Mouse (Mus musculus) gastrocnemius, postnatal 10 days (tissue): Measurements from ENCODE around the gene Pskh1. TPM values are rescaled to one million over a fixed set of nuclear protein-coding genes. Genes with fewer than 3 reads are reported as not detected.

Experiments used
- DNase-seq: peaks from one replicate; pipeline ENCODE4 v3.0.0; 2021; ENCODE audit warnings: mixed read lengths
- long read RNA-seq, 2 experiments: library from polyadenylated mRNA; stranded (forward); transcript quantifications; one replicate each; pipeline ENCODE4 v2.0.0; 2021
- total RNA-seq, 2 experiments: library from RNA; stranded (reverse); gene quantifications; 2 replicates each; pipeline ENCODE4 v1.2.3; 2021

The Pskh1 gene
- total RNA-seq: 10 to 100 TPM; 15.2 to 17.5 TPM
- long read RNA-seq, experiment 1, transcript Pskh1-201 (3 exons, 3,255 nt): major isoform, 31 of 38 reads
- long read RNA-seq, experiment 1, partial matches to known transcripts: 2 of 38 reads
- long read RNA-seq, experiment 1, other reads (novel, unspliced or antisense): 5 of 38 reads
- long read RNA-seq, experiment 2, transcript Pskh1-201 (3 exons, 3,255 nt): major isoform, 21 of 32 reads
- long read RNA-seq, experiment 2, partial matches to known transcripts: 10 of 32 reads
- long read RNA-seq, experiment 2, other reads (novel, unspliced or antisense): 1 of 32 reads

GRCm38 (mm10) chr8:105900180-105900940 lies at the start of gene Pskh1:
Gene Pskh1 (plus strand): TSS chr8:105900441.
- peak; percentile 92 for DNase-seq

- no peak for DNase-seq
Measured at GRCm38 (mm10) chr8:105850611-105851010, 49.6 kb upstream of the Pskh1 start.

- peak; percentile 88 for DNase-seq
Measured at GRCm38 (mm10) chr8:105851651-105852143, 48.5 kb upstream of the Pskh1 start.

DNA sequence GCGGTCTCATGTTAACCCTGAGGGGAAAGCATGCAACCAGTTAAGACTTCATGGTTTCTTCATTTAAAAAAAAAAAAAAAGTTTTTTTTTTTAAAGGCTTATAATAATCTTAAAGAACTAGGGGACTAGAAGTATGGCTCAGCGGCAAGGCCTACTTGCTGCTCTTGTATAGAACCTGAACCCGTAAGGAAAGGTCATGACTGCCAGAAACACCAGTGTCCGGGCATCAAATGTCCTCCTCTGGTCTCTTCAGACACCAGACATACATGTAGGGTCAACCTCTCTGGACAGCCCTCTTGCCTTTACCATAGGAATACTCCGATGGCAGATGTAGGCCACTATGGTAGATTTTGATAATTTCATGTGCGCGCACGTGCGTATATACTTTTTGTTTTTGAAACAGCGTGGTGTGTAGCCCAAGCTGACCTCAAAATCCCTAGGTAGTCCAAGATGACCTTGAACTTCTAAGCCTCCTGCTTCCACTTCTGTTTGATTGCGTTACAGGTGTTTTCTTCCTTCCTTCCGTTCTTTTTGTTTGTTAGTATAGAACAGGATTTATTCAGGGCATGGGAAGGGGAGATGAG lies 48.0 kb upstream of the Pskh1 start:
- no peak for DNase-seq

GRCm38 (mm10) chr8:105853178-105853577 lies 47.1 kb upstream of the Pskh1 start, which contains the start of gene Cenpt:
Gene Cenpt (minus strand): TSS chr8:105853278.
- DNase-seq: no peak

- no peak for DNase-seq
Measured at GRCm38 (mm10) chr8:105854303-105854702, 45.9 kb upstream of the Pskh1 start.

GRCm38 (mm10) chr8:105854715-105855216 lies 45.5 kb upstream of the Pskh1 start, which contains the start of gene Thap11:
Gene Thap11 (plus strand): TSS chr8:105855132.
- DNase-seq: peak; percentile 93

DNA sequence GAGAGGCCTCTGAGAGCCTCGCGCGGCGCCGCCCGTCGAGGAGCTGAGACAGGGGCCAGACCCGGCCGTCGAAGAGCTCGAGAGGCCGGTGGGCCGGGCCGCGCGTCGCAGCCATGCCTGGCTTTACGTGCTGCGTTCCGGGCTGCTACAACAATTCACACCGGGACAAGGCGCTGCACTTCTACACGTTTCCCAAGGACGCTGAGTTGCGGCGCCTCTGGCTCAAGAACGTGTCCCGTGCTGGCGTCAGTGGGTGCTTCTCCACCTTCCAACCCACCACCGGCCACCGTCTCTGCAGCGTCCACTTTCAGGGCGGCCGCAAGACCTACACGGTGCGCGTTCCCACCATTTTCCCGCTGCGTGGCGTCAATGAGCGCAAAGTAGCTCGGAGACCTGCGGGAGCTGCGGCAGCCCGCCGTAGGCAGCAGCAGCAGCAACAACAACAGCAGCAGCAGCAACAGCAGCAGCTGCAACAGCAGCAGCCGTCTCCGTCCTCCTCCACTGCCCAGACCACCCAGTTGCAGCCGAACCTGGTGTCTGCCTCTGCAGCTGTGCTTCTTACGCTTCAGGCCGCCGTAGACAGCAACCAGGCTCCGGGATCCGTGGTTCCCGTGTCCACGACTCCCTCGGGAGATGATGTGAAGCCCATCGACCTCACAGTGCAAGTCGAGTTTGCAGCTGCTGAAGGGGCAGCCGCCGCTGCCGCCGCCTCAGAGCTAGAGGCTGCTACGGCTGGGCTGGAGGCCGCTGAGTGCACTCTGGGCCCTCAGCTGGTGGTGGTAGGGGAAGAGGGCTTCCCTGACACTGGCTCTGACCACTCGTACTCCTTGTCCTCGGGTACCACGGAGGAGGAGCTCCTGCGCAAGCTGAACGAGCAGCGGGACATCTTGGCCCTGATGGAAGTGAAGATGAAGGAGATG lies 44.7 kb upstream of the Pskh1 start:
- DNase-seq: peak; percentile 59

DNA sequence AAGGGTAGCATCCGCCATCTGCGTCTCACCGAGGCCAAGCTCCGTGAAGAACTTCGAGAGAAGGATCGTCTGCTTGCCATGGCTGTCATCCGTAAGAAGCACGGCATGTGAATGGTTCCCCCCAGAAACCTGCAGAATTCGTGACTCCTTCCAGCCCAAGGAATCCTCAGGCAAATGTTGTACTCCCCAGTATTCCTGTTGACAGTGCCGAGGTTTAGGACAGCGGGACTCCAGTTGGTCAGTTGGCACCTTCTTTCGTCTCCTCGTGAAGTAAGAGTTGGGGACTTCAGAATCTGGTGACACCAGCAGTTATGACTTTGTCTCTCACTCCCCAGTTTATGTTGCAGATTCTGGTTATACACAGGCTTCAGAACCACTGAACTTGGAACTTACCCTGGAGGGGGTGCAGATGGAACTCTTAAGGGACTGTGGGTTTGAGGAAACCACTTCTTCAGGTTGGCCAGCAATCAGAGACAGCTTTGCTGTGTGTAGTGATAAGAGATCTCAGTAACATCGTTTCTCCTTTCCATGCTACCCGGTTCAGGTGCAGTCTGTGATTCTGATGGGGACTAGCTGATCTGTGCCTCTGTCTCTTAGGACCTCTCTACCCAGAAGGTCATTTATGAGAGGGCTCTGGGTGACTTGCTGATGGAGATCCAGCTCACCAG lies 43.9 kb upstream of the Pskh1 start:
- DNase-seq: no peak

DNA sequence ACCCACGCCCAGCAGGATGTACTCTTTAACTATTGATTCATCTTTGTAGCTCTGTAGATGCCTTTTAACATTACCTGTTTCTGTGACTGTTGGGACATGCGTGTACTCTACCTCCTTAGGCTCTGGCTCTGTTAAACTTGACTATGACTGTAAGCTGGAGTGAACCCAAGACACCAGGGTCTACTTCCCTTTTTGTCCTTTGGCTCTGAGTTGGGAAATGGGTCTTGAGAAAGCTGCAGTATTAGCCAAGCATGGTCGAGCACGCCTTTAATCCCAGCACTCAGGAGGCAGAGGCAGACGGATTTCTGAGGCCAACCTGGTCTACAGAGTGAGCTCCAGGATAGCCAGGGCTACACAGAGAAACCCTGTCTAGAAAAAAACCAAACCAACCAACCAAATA lies 41.7 kb upstream of the Pskh1 start:
- no peak for DNase-seq

GRCm38 (mm10) chr8:105859314-105859713 lies 40.9 kb upstream of the Pskh1 start:
- DNase-seq: no peak

GRCm38 (mm10) chr8:105860143-105860981 lies 39.9 kb upstream of the Pskh1 start, which contains the start of gene Nutf2:
Gene Nutf2 (plus strand): TSS chr8:105860580.
- peak; percentile 85 for DNase-seq

- DNase-seq: no peak
Measured at GRCm38 (mm10) chr8:105861951-105862350, 38.3 kb upstream of the Pskh1 start.

DNA sequence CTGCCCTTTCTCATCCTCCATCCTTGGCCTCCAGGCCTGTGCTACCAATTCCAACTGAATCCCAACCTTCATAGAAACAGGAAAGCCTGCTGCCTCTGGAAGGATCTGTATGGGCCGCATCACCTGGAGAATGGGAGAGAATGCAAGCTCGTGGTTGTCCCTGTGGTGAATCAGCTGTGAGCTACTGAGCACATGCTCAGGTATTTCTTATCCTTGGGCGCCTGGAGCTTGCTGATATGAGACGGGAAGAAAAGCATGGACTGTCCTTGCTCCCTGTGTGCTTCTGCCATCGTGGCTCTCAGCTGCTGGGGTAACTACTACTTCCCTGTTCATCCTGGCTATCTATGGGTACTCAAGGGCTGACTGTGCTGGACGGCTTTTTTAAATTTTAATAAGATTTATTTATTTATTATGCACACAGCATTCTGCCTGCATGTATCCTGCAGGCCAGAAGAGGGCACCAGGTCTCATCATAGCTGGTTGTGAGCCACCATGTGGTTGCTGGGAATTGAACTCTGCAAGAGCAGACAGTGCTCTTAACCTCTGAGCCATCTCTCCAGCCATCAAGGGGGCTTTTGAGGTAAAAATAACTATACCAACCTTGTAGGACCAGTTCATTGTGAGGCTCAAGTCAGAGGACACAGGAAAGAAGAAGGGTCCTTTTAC lies 33.7 kb upstream of the Pskh1 start:
- DNase-seq: no peak

DNA sequence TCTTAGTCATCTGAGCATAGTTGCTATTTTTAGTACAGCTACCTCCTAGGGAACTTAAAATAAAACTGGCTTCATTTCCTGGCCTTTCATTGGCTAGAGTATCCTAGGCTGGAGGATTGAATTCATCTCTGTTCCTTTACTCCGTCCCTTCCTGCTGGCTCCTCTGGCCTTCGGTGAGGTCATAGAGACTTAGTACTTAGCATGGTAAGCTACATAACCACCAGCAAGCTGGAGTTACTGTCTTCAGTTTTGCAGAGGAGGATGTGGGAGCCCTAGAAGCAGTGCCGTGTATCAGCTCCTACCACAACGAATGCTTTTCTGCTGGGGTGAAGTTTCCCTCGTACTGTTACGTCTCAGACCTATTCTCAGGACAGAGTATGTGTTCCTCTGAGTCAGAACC lies 25.9 kb upstream of the Pskh1 start:
- DNase-seq: no peak

GRCm38 (mm10) chr8:105880754-105881520 lies 19.3 kb upstream of the Pskh1 start, which contains the start of gene Edc4:
Gene Edc4 (plus strand): TSS chr8:105880881.
- peak; percentile 84 for DNase-seq

DNA sequence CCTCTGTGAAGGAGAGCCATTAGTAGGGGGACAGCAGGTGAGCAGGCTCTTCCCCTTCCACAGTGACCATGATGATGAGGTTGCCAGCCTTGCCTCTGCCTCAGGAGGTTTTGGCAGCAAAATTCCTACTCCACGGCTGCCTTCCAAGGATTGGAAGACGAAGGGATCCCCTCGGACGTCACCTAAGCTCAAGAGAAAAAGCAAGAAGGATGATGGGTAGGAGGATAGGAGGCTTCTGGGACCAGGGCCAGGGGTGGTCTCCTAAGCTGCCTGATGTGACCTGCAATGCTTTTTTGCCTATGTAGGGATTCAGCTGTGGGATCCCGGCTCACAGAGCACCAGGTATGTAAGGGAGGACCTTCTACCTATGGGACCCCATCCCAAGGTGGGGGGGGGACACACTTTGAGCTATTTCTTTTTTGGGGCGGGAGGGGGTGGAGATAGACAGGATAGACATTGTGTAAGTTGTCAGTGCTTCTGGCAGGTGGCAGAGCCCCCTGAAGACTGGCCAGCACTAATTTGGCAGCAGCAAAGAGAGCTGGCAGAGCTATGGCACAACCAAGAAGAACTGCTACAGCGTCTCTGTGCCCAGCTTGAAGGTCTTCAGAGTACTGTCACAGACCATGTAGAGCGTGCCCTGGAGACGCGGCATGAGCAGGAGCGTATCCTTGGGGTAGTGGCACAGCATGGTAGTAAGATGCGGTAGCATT lies 10.3 kb upstream of the Pskh1 start:
- no peak for DNase-seq

- peak; percentile 47 for DNase-seq
Measured at GRCm38 (mm10) chr8:105890870-105891269, 9.4 kb upstream of the Pskh1 start.
